Mouse (Mus musculus): ENCODE measurements around the gene Efna1.

GRCm38 (mm10) chr3:89294195-89294594 is 13.3 kb upstream of the Efna1 start:
- TF ChIP-seq CTCF (conservative IDR thresholded peaks at IDR 0.05; ENCODE audit: insufficient read depth, insufficient read length, low read depth, low read length): no peak
- no peak for TF ChIP-seq POLR2A (IDR thresholded peaks at IDR 0.05; ENCODE audit: low read depth, low read length)
